Mouse (Mus musculus): ENCODE data around the gene Sdhc. TPM values are rescaled to one million over a fixed set of nuclear protein-coding genes. Genes with fewer than 3 reads are reported as not detected.
A peak's percentile ranks its signal among the peaks of the same experiment; 100 is the strongest.

Gene Sdhc
- polyA plus RNA-seq, 1 experiment from 2014 or later = 291 TPM

DNA sequence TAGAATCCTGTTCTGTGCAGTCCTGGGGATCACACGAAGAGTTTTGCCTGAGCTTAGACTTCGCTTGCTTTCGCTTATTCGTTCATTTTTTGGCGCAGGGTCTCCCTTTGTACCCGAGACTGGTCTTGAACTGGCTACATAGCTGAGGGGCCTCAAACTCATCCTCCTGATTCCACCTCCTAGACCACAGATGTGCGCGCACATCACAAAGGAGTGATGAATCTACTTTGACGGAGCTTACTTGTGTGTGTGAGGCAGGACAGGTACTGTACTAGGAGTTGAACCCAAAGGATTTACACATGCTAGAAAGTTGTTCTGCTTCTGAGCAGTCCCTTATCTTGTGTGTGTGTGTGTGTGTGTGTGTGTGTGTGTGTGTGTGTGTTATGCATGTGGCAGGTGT lies 40.4 kb upstream of the Sdhc start:
- 95% methylated on average over 9 of the region's 9 CpGs for WGBS
- ATAC-seq (ENCODE audit: insufficient read depth, low FRiP score, low TSS enrichment) = no peak
- H3K27ac ChIP-seq (ENCODE audit: low read depth, low read length) = no peak overlapping the region
- H3K4me3 ChIP-seq (ENCODE audit: low read depth, low read length) = no peak overlapping the region
- H3K9me3 ChIP-seq (ENCODE audit: control insufficient read depth, low read length) = no peaks in the 10 kb centered on the region
- no peak overlapping the region for H3K9ac ChIP-seq (ENCODE audit: low read length)
- no peaks in the 10 kb centered on the region for H3K36me3 ChIP-seq (ENCODE audit: control insufficient read depth, insufficient read depth, low read length)
- no peak overlapping the region for H3K4me2 ChIP-seq (ENCODE audit: low read depth)
- no peak for DNase-seq (ENCODE audit: low spot score)
- H3K27me3 ChIP-seq (ENCODE audit: control insufficient read depth, insufficient read depth, low read length) = peaks cover 23% of the 10 kb centered on the region
- peaks cover 16% of the 10 kb centered on the region for H3K4me1 ChIP-seq (ENCODE audit: control insufficient read depth, insufficient read depth, low read length)

GRCm38 (mm10) chr1:171189476-171190114 lies 39.2 kb upstream of the Sdhc start:
- H3K9me3 ChIP-seq (ENCODE audit: control insufficient read depth, low read length) = no peaks in the 10 kb centered on the region
- no peak for ATAC-seq (ENCODE audit: insufficient read depth, low FRiP score, low TSS enrichment)
- no peak overlapping the region for H3K9ac ChIP-seq (ENCODE audit: low read length)
- DNase-seq (ENCODE audit: low spot score) = no peak
- H3K27ac ChIP-seq (ENCODE audit: low read depth, low read length) = no peak overlapping the region
- H3K27me3 ChIP-seq (ENCODE audit: control insufficient read depth, insufficient read depth, low read length) = peaks cover 12% of the 10 kb centered on the region
- no peak overlapping the region for H3K4me3 ChIP-seq (ENCODE audit: low read depth, low read length)
- H3K4me1 ChIP-seq (ENCODE audit: control insufficient read depth, insufficient read depth, low read length) = peaks cover 16% of the 10 kb centered on the region
- WGBS = 35% methylated on average over 14 of the region's 14 CpGs
- H3K4me2 ChIP-seq (ENCODE audit: low read depth) = no peak overlapping the region
- no peaks in the 10 kb centered on the region for H3K36me3 ChIP-seq (ENCODE audit: control insufficient read depth, insufficient read depth, low read length)

GRCm38 (mm10) chr1:171189046-171189445 lies 38.6 kb upstream of the Sdhc start:
- no peak for ATAC-seq (ENCODE audit: insufficient read depth, low FRiP score, low TSS enrichment)
- Histone ChIP-seq H3K4me1 (ENCODE audit: control insufficient read depth, insufficient read depth, low read length) (peaks cover 16% of the 10 kb centered on the region), H3K27me3 (ENCODE audit: control insufficient read depth, insufficient read depth, low read length) (peaks cover 10% of the 10 kb centered on the region), H3K4me3 (ENCODE audit: low read depth, low read length) (no peak overlapping the region), H3K27ac (ENCODE audit: low read depth, low read length) (no peak overlapping the region), H3K9ac (ENCODE audit: low read length) (no peak overlapping the region), H3K36me3 (ENCODE audit: control insufficient read depth, insufficient read depth, low read length) (no peaks in the 10 kb centered on the region), H3K9me3 (ENCODE audit: control insufficient read depth, low read length) (no peaks in the 10 kb centered on the region), H3K4me2 (ENCODE audit: low read depth) (no peak overlapping the region)
- WGBS = 25% methylated on average over 8 of the region's 8 CpGs
- no peak for DNase-seq (ENCODE audit: low spot score)

DNA sequence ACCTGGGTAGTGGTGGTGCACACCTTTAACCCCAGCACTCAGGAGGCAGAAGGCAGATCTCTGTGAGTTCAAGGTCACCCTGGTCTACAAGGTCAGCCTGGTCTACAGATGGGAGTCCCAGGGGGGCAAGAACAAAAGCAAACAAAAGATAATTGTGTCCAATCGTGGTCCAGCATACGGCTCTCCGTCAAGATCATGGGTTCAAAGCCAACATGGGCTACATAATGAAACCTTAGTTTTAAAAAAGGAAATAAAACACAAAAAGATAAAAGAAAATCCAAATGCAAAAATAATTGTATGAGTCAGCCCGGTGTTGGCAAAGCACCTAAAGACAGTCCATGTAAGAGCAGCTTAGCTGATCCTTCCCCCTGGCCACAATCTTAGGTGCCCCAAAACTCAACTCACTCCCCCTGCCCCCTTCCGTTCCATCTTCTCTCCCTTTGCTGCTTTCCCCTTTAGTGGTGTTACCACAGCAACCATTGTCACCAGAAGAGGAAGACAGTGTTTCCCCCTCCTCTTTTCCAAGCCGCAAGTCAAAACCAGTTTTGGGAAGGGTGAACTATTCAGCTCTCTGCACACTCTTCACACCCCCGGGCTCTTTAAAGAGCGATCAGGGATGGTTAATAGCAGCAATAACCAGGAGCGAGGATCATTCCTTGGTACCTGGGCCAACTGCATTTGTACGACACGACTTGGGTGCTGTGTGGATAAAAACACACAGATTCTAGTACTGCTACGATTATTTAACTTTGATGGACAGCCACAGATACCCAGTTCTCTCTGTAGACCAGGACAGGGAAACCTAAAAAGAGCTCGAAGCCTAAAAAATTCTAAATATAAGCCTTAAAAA lies 37.7 kb upstream of the Sdhc start:
- DNase-seq (ENCODE audit: low spot score) = peak; percentile 38
- peak; percentile 48; the same call in 1 of the 2 replicates for ATAC-seq (ENCODE audit: insufficient read depth, low FRiP score, low TSS enrichment)

DNA sequence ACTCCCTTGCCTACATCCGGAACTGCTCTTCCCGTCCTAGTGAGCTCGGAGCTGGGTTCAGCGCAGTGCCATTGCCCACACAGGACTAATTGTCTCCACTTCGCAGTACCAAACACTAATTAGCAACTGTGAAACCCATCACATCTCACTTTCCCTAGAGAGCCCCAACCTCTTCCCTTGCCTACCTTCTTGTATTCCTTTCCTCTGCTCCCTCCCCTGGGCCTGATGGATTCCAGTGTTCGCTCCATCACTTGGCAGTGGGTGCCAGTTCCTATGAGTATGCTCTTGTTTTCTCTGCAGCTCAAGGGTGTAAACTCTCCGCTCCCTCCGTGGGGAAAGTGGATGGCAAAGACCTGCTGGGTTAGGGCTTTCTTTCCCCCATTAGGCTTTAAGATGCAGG lies 35.3 kb upstream of the Sdhc start:
- H3K36me3 ChIP-seq (ENCODE audit: control insufficient read depth, insufficient read depth, low read length) = no peaks in the 10 kb centered on the region
- H3K4me1 ChIP-seq (ENCODE audit: control insufficient read depth, insufficient read depth, low read length) = peaks cover 7% of the 10 kb centered on the region
- H3K9ac ChIP-seq (ENCODE audit: low read length) = no peak overlapping the region
- no peak overlapping the region for H3K27ac ChIP-seq (ENCODE audit: low read depth, low read length)
- H3K4me2 ChIP-seq (ENCODE audit: low read depth) = no peak overlapping the region
- no peaks in the 10 kb centered on the region for H3K9me3 ChIP-seq (ENCODE audit: control insufficient read depth, low read length)
- DNase-seq (ENCODE audit: low spot score) = no peak
- ATAC-seq (ENCODE audit: insufficient read depth, low FRiP score, low TSS enrichment) = no peak
- H3K27me3 ChIP-seq (ENCODE audit: control insufficient read depth, insufficient read depth, low read length) = no peaks in the 10 kb centered on the region
- no peak overlapping the region for H3K4me3 ChIP-seq (ENCODE audit: low read depth, low read length)
- 65% methylated on average over 8 of the region's 8 CpGs for WGBS

More for the DNA sequence above, 37.7 kb upstream of the Sdhc start:
- H3K36me3 ChIP-seq (ENCODE audit: control insufficient read depth, insufficient read depth, low read length) = no peaks in the 10 kb centered on the region
- H3K9ac ChIP-seq (ENCODE audit: low read length) = no peak overlapping the region
- H3K4me2 ChIP-seq (ENCODE audit: low read depth) = no peak overlapping the region
- peaks cover 12% of the 10 kb centered on the region for H3K4me1 ChIP-seq (ENCODE audit: control insufficient read depth, insufficient read depth, low read length)
- WGBS = 32% methylated on average over 13 of the region's 13 CpGs
- H3K27ac ChIP-seq (ENCODE audit: low read depth, low read length) = no peak overlapping the region
- H3K27me3 ChIP-seq (ENCODE audit: control insufficient read depth, insufficient read depth, low read length) = peaks cover 3% of the 10 kb centered on the region; the same call in 1 of the 2 replicates
- H3K9me3 ChIP-seq (ENCODE audit: control insufficient read depth, low read length) = no peaks in the 10 kb centered on the region
- H3K4me3 ChIP-seq (ENCODE audit: low read depth, low read length) = no peak overlapping the region

- H3K4me3 ChIP-seq (ENCODE audit: low read depth, low read length) = no peak overlapping the region
- H3K9me3 ChIP-seq (ENCODE audit: control insufficient read depth, low read length) = no peaks in the 10 kb centered on the region
- H3K36me3 ChIP-seq (ENCODE audit: control insufficient read depth, insufficient read depth, low read length) = no peaks in the 10 kb centered on the region
- H3K4me2 ChIP-seq (ENCODE audit: low read depth) = no peak overlapping the region
- H3K27me3 ChIP-seq (ENCODE audit: control insufficient read depth, insufficient read depth, low read length) = no peaks in the 10 kb centered on the region
- peaks cover 4% of the 10 kb centered on the region for H3K4me1 ChIP-seq (ENCODE audit: control insufficient read depth, insufficient read depth, low read length)
- no peak overlapping the region for H3K27ac ChIP-seq (ENCODE audit: low read depth, low read length)
- no peak for ATAC-seq (ENCODE audit: insufficient read depth, low FRiP score, low TSS enrichment)
- DNase-seq (ENCODE audit: low spot score) = no peak
- no peak overlapping the region for H3K9ac ChIP-seq (ENCODE audit: low read length)
- WGBS = 83% methylated on average over 7 of the region's 7 CpGs
Measured at GRCm38 (mm10) chr1:171184314-171184713, 33.9 kb upstream of the Sdhc start.

DNA sequence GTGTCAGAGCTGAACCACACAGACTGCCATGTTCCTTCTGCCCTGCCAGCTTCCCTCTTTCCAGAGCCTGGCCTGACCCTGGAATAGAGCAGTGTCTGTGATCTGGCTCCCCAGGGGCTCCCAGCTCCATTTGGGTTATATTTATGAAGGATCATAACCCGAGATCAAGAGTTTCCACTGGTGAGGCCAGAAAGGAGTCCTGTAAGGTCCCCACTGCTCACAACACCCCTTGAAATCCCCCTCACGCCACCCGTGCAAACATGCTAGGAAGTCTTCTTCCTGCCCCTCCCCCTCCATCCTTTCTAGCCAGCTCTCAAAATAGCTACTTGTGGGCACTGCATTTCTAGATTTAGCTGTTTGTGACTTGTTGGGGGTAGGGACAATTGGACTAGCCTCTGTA lies 33.2 kb upstream of the Sdhc start:
- Histone ChIP-seq H3K9ac (ENCODE audit: low read length) (no peak overlapping the region), H3K36me3 (ENCODE audit: control insufficient read depth, insufficient read depth, low read length) (no peaks in the 10 kb centered on the region), H3K4me1 (ENCODE audit: control insufficient read depth, insufficient read depth, low read length) (no peaks in the 10 kb centered on the region), H3K4me3 (ENCODE audit: low read depth, low read length) (no peak overlapping the region), H3K9me3 (ENCODE audit: control insufficient read depth, low read length) (no peaks in the 10 kb centered on the region), H3K27me3 (ENCODE audit: control insufficient read depth, insufficient read depth, low read length) (no peaks in the 10 kb centered on the region), H3K4me2 (ENCODE audit: low read depth) (no peak overlapping the region), H3K27ac (ENCODE audit: low read depth, low read length) (no peak overlapping the region)
- no peak for DNase-seq (ENCODE audit: low spot score)
- ATAC-seq (ENCODE audit: insufficient read depth, low FRiP score, low TSS enrichment) = no peak
- 72% methylated on average over 3 of the region's 3 CpGs for WGBS

DNA sequence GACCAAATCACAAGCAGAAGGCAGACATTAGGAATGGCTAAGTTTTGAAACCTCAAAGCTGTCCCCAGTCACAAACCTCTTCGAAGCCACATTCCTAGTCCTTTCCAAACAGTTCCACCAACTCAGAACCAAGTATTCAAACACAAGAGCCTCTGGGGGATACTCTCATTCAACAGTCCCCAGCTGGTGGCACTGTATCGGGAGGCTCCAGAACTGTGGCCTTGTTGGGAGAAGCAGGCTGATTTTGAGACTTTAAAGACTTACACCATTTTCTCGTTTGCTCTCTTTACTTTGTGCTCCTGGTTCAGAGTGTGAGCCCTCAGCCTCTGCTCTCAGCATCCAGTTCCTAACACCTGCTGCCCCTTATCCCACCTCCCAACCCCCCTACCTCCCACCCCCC lies 32.6 kb upstream of the Sdhc start:
- H3K27me3 ChIP-seq (ENCODE audit: control insufficient read depth, insufficient read depth, low read length) = no peaks in the 10 kb centered on the region
- H3K4me3 ChIP-seq (ENCODE audit: low read depth, low read length) = no peak overlapping the region
- H3K36me3 ChIP-seq (ENCODE audit: control insufficient read depth, insufficient read depth, low read length) = no peaks in the 10 kb centered on the region
- no peak overlapping the region for H3K27ac ChIP-seq (ENCODE audit: low read depth, low read length)
- ATAC-seq (ENCODE audit: insufficient read depth, low FRiP score, low TSS enrichment) (no peak), DNase-seq (ENCODE audit: low spot score) (no peak)
- no peak overlapping the region for H3K4me2 ChIP-seq (ENCODE audit: low read depth)
- H3K9ac ChIP-seq (ENCODE audit: low read length) = no peak overlapping the region
- no peaks in the 10 kb centered on the region for H3K4me1 ChIP-seq (ENCODE audit: control insufficient read depth, insufficient read depth, low read length)
- WGBS = 88% methylated on average over 3 of the region's 3 CpGs
- no peaks in the 10 kb centered on the region for H3K9me3 ChIP-seq (ENCODE audit: control insufficient read depth, low read length)
